Mouse (Mus musculus): ENCODE measurements around the gene Plp1. TPM values are rescaled to one million over a fixed set of nuclear protein-coding genes. Genes with fewer than 3 reads are reported as not detected.

Gene Plp1
- polyA plus RNA-seq, 1 experiment from 2014 or later = 12.8 TPM

Other genes with a start within 250 kb of the Plp1 start
- gene Tceal3, start 231.8 kb upstream of the Plp1 start, polyA plus RNA-seq (2016; fragmentation: Nextera tagmentation; extraction: Ambion mirVana) = 8.3 and 12.2 TPM in 2 replicates
- 7.2 and 9.0 TPM in 2 replicates for gene Tceal1, start 114.7 kb upstream of the Plp1 start, polyA plus RNA-seq (2016; fragmentation: Nextera tagmentation; extraction: Ambion mirVana)
- gene Morf4l2, start 79.0 kb upstream of the Plp1 start, polyA plus RNA-seq (2016; fragmentation: Nextera tagmentation; extraction: Ambion mirVana) = 514 and 571 TPM in 2 replicates
- 0.14 TPM in 1 of 2 replicates, not detected in the other for gene Glra4, start 42.5 kb upstream of the Plp1 start, polyA plus RNA-seq (2016; fragmentation: Nextera tagmentation; extraction: Ambion mirVana)
- gene Rab9b, start 46.1 kb downstream of the Plp1 start, polyA plus RNA-seq (2016; fragmentation: Nextera tagmentation; extraction: Ambion mirVana) = 1.2 and 2.5 TPM in 2 replicates
- not detected in 2 replicates for gene H2bfm, start 104.7 kb downstream of the Plp1 start, polyA plus RNA-seq (2016; fragmentation: Nextera tagmentation; extraction: Ambion mirVana)
- 45.2 and 53.5 TPM in 2 replicates for gene Tmsb15b2, start 152.8 kb downstream of the Plp1 start, polyA plus RNA-seq (2016; fragmentation: Nextera tagmentation; extraction: Ambion mirVana)
- 4.7 and 5.7 TPM in 2 replicates for gene Tmsb15l, start 154.2 kb downstream of the Plp1 start, polyA plus RNA-seq (2016; fragmentation: Nextera tagmentation; extraction: Ambion mirVana)
- 21.5 and 22.3 TPM in 2 replicates for gene Tmsb15b1, start 154.2 kb downstream of the Plp1 start, polyA plus RNA-seq (2016; fragmentation: Nextera tagmentation; extraction: Ambion mirVana)
- gene Zcchc18, start 170.5 kb downstream of the Plp1 start, polyA plus RNA-seq (2016; fragmentation: Nextera tagmentation; extraction: Ambion mirVana) = 52.4 and 66.5 TPM in 2 replicates
- gene Slc25a53, start 215.6 kb downstream of the Plp1 start, polyA plus RNA-seq (2016; fragmentation: Nextera tagmentation; extraction: Ambion mirVana) = 10.4 and 12.1 TPM in 2 replicates
- gene Fam199x, start 226.9 kb downstream of the Plp1 start, polyA plus RNA-seq (2016; fragmentation: Nextera tagmentation; extraction: Ambion mirVana) = 7.9 and 12.2 TPM in 2 replicates